Mouse (Mus musculus) brain, embryonic 14.5 days (tissue): ENCODE data around the gene Nrip2. TPM values are rescaled to one million over a fixed set of nuclear protein-coding genes. Genes with fewer than 3 reads are reported as not detected.
"Not testable (repeated sequence)": the region's sequence is repeated elsewhere in the genome, so short reads cannot be mapped to it uniquely, and the experiment has no call there.

Source experiments
- DNase-seq: peaks from one replicate; pipeline ENCODE4 v3.0.0-alpha.2; 2011; ENCODE audit warnings: low read depth
- CTCF ChIP-seq: fragments of 200-500 bp; IDR thresholded peaks from 2 replicates; pipeline ENCODE4 v1.5.1; 2012; ENCODE audit warnings: inconsistent platforms, mild to moderate bottlenecking, moderate library complexity, borderline replicate concordance; ENCODE audit not compliant: insufficient read depth, insufficient read length; ENCODE audit errors: extremely low read depth
- POLR2A ChIP-seq: fragments of 200-500 bp; IDR thresholded peaks from 2 replicates; pipeline ENCODE4 v1.6.1; 2012; ENCODE audit warnings: mild to moderate bottlenecking, inconsistent platforms, borderline replicate concordance; ENCODE audit not compliant: poor library complexity, insufficient read depth, insufficient read length, severe bottlenecking; ENCODE audit errors: extremely low read depth
- polyA plus RNA-seq: library from polyadenylated mRNA; depleted of rRNA; stranded (reverse); fragments of >200 nt; gene quantifications from 2 replicates; pipeline ENCODE4 v1.2.3, GENCODE M21; 2012

Gene Nrip2
- polyA plus RNA-seq, 1 experiment, result 6.8 TPM

GRCm38 (mm10) chr6:128370040-128370439 lies 29.1 kb upstream of the Nrip2 start:
- no peak for TF ChIP-seq POLR2A
- no peak for TF ChIP-seq CTCF
- no peak for DNase-seq

- peak; percentile 77 for DNase-seq
- TF ChIP-seq POLR2A, result no peak
- TF ChIP-seq CTCF, result no peak
Observed at GRCm38 (mm10) chr6:128375192-128375591, 23.9 kb upstream of the Nrip2 start, which contains the start of the genes Tex52 and Gm44596. Tex52 (plus strand) TSS chr6:128375456. Gm44596 (plus strand) TSS chr6:128375503.

- no peak for DNase-seq
- no peak for TF ChIP-seq CTCF
- no peak for TF ChIP-seq POLR2A
Observed at GRCm38 (mm10) chr6:128376371-128377085, 22.6 kb upstream of the Nrip2 start.

- no peak for DNase-seq
- TF ChIP-seq POLR2A (no peak), CTCF (no peak)
Observed at GRCm38 (mm10) chr6:128379636-128380035, 19.5 kb upstream of the Nrip2 start.

- DNase-seq, result not testable (repeated sequence)
Observed at GRCm38 (mm10) chr6:128380594-128381167, 18.4 kb upstream of the Nrip2 start.

GRCm38 (mm10) chr6:128381254-128381653 lies 17.8 kb upstream of the Nrip2 start:
- TF ChIP-seq POLR2A, result no peak
- no peak for TF ChIP-seq CTCF

GRCm38 (mm10) chr6:128383752-128384151 lies 15.3 kb upstream of the Nrip2 start:
- TF ChIP-seq POLR2A, result no peak
- no peak for TF ChIP-seq CTCF
- DNase-seq, result no peak

More at GRCm38 (mm10) chr6:128381254-128381653, 17.8 kb upstream of the Nrip2 start:
- DNase-seq, result no peak

GRCm38 (mm10) chr6:128385026-128385425 lies 14.1 kb upstream of the Nrip2 start:
- DNase-seq, result no peak
- TF ChIP-seq CTCF (no peak), POLR2A (no peak)

- TF ChIP-seq POLR2A (no peak), CTCF (no peak)
- no peak for DNase-seq
Observed at GRCm38 (mm10) chr6:128389185-128389584, 9.9 kb upstream of the Nrip2 start.

- TF ChIP-seq POLR2A (no peak), CTCF (no peak)
- no peak for DNase-seq
Observed at GRCm38 (mm10) chr6:128390683-128391082, 8.4 kb upstream of the Nrip2 start.

GRCm38 (mm10) chr6:128397574-128398261 lies 1.4 kb upstream of the Nrip2 start:
- TF ChIP-seq POLR2A (no peak), CTCF (no peak)

More at GRCm38 (mm10) chr6:128397574-128398261, 1.4 kb upstream of the Nrip2 start:
- DNase-seq, result no peak
